ENCODE assay signal across 20 mouse cellular contexts in the genomic region with DNA sequence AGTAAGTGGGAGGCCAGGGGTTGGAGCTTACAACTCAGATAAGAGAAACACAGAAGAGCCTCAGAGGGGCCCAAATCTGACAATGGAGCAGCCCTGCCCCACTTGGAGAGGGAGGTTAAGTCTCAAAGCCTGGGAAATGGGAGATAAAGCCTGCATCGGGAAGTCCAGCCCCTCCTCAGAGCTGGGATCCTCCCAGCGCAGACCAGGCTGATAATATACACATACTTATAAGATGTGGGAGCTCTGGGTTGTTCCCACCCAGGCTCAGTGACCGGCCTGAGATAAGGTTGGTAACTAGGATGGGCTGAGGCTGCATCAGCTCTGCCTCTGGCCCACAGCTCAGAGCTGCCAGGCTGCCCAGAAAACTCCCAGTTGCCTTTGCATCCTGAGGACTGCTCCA. TPM values are rescaled to one million over a fixed set of nuclear protein-coding genes. Genes with fewer than 3 reads are reported as not detected.
DNase-seq lines count a peak whose midpoint lies in the region; ATAC-seq and TF ChIP-seq lines count a peak whose summit lies in the region.
"Had no signal": no experiment of that assay in that cellular context is flagged by ENCODE, and none has a peak within 500 bp of the region (broad histone marks: within the 10 kb centered on the region; RNA-seq: fewer than 3 reads in every experiment).

No protein-coding gene starts in this region.

- intact Hi-C loops in left cerebral cortex, postnatal 25 days (cut with DNase I), result no loop called here

- peak; percentile 49 for ATAC-seq in heart, embryonic 16.5 days (replicated peaks; ENCODE audit: extremely low read depth, insufficient read depth, low FRiP score)
- ATAC-seq in liver, embryonic 15.5 days (ENCODE audit: insufficient read depth), result peak; percentile 97
- no peak for ATAC-seq in forebrain, embryonic 13.5 days
- ATAC-seq: inflammation-experienced regulatory T-cells, adult 6 months; Patski had no signal

- no peaks in the 10 kb centered on the region for H3K4me1 ChIP-seq in heart, embryonic 16.5 days (ENCODE audit: control insufficient read depth, insufficient read depth, low read length)
- H3K4me1 ChIP-seq in MEL (ENCODE audit: control insufficient read depth in 1 of 2, insufficient read depth in 2 of 2, low read length in 2 of 2), result peaks cover 3 to 13% of the 10 kb centered on the region in 2 experiments; a peak in 2 of 4 replicates
- peaks cover 30% of the 10 kb centered on the region for H3K4me1 ChIP-seq in liver, embryonic 15.5 days (replicated peaks)
- H3K4me1 ChIP-seq in forebrain, embryonic 13.5 days, result 0 out of 2 replicates have a peak, but pooled peaks cover 4% of the 10 kb centered on the region

- no peaks in the 10 kb centered on the region for H3K79me2 ChIP-seq in MEL (ENCODE audit: control insufficient read depth, insufficient read depth, low read length, poor library complexity)

- H3K27ac ChIP-seq in heart, embryonic 16.5 days (ENCODE audit: low read length), result no peak overlapping the region
- peak overlapping the region; percentile 36; the same call in 1 of the 2 replicates for H3K27ac ChIP-seq in MEL (ENCODE audit: control insufficient read depth, low read depth, low read length)
- H3K27ac ChIP-seq in liver, embryonic 15.5 days (replicated peaks), result peak overlapping the region; percentile 31
- H3K27ac ChIP-seq in forebrain, embryonic 13.5 days, result no peak overlapping the region
- H3K27ac ChIP-seq: heart, embryonic 15.5 days; macrophage had no signal

- H3K9me3 ChIP-seq in heart, embryonic 16.5 days (replicated peaks; ENCODE audit: control insufficient read depth, low read length), result no peaks in the 10 kb centered on the region
- no peaks in the 10 kb centered on the region for H3K9me3 ChIP-seq in MEL (replicated peaks; ENCODE audit: insufficient read depth, low read length)
- no peaks in the 10 kb centered on the region for H3K9me3 ChIP-seq in liver, embryonic 15.5 days (replicated peaks)
- H3K9me3 ChIP-seq in forebrain, embryonic 13.5 days (replicated peaks), result no peaks in the 10 kb centered on the region
- H3K9me3 ChIP-seq: heart, embryonic 15.5 days; hindbrain, embryonic 10.5 days had no signal

- H3K4me3 ChIP-seq in heart, embryonic 16.5 days (ENCODE audit: low read length), result no peak overlapping the region
- H3K4me3 ChIP-seq in MEL (ENCODE audit: control insufficient read depth in 1 of 2, insufficient read depth in 1 of 2, low read depth in 2 of 2, low read length in 2 of 2), result no peak overlapping the region
- no peak overlapping the region for H3K4me3 ChIP-seq in liver, embryonic 15.5 days (replicated peaks)
- no peak overlapping the region for H3K4me3 ChIP-seq in forebrain, embryonic 13.5 days
- H3K4me3 ChIP-seq: heart, embryonic 15.5 days; hindbrain, embryonic 10.5 days had no signal

- no peak overlapping the region for H3K9ac ChIP-seq in heart, embryonic 16.5 days (ENCODE audit: low read length)
- H3K9ac ChIP-seq in MEL (ENCODE audit: control insufficient read depth, low read depth, low read length, poor library complexity, severe bottlenecking), result no peak overlapping the region
- no peak overlapping the region for H3K9ac ChIP-seq in liver, embryonic 15.5 days
- no peak overlapping the region for H3K9ac ChIP-seq in forebrain, embryonic 13.5 days
- H3K9ac ChIP-seq: heart, embryonic 15.5 days; lung, embryonic 14.5 days had no signal

- TF ChIP-seq EP300 in MEL (IDR thresholded peaks at IDR 0.05; ENCODE audit: low read depth in 1 of 2, low read length in 2 of 2), result peak; percentile 41 to 49; a peak in 3 of 4 replicates

- TF ChIP-seq POLR2A in MEL (IDR thresholded peaks at IDR 0.05; ENCODE audit: control insufficient read depth in 1 of 2, insufficient read depth in 1 of 2, low read depth in 1 of 2, low read length in 2 of 2, poor library complexity in 1 of 2), result no peak

- no peaks in the 10 kb centered on the region for H3K36me3 ChIP-seq in heart, embryonic 16.5 days (ENCODE audit: control insufficient read depth, insufficient read depth)
- H3K36me3 ChIP-seq in MEL (ENCODE audit: control insufficient read depth in 1 of 2, insufficient read depth in 2 of 2, low read length in 2 of 2), result peaks cover 0 to 13% of the 10 kb centered on the region in 2 experiments; a peak in 2 of 4 replicates
- no peaks in the 10 kb centered on the region for H3K36me3 ChIP-seq in liver, embryonic 15.5 days (replicated peaks)
- H3K36me3 ChIP-seq in forebrain, embryonic 13.5 days (ENCODE audit: poor library complexity, severe bottlenecking), result no peaks in the 10 kb centered on the region
- H3K36me3 ChIP-seq: heart, embryonic 15.5 days; hindbrain, embryonic 10.5 days had no signal

- no peak overlapping the region for H3K4me2 ChIP-seq in heart, embryonic 16.5 days (ENCODE audit: low read depth, low read length)
- H3K4me2 ChIP-seq in liver, embryonic 15.5 days, result peak overlapping the region; percentile 33
- H3K4me2 ChIP-seq in forebrain, embryonic 13.5 days, result no peak overlapping the region
- H3K4me2 ChIP-seq: heart, embryonic 15.5 days; lung, embryonic 14.5 days had no signal

- no peak for TF ChIP-seq CTCF in MEL (IDR thresholded peaks at IDR 0.05 in 2 of 3, conservative IDR thresholded peaks at IDR 0.05 in 1 of 3; ENCODE audit: control insufficient read depth in 1 of 3, insufficient read depth in 1 of 3, low read depth in 2 of 3, low read length in 3 of 3, poor library complexity in 1 of 3, severe bottlenecking in 1 of 3)

- 8% methylated on average over 3 of the region's 3 CpGs for WGBS in heart, embryonic 16.5 days
- 9% methylated on average over 3 of the region's 3 CpGs for WGBS in liver, embryonic 15.5 days (ENCODE audit: insufficient replicate concordance)
- 38% methylated on average over 3 of the region's 3 CpGs for WGBS in forebrain, embryonic 13.5 days

- DNase-seq in heart, adult 9 months (ENCODE audit: low spot score in 2 of 2), result no peak
- DNase-seq in MEL (ENCODE audit: low read depth, low spot score), result peak; percentile 45
- DNase-seq in c-Kit-positive CD71-positive TER-119-positive erythroid progenitor cells, embryonic 14.5 days (ENCODE audit: low spot score), result peak; percentile 84
- no peak for DNase-seq in left cerebral cortex, postnatal 25 days (ENCODE audit: low spot score in 2 of 2)
- DNase-seq in neural tube, embryonic 10.5 days (ENCODE audit: extremely low spot score, low spot score), result no peak
- DNase-seq: adrenal gland, postnatal 36 days; B cell, adult 2 months; cerebellum, postnatal 10 days; left cerebral cortex, postnatal 4 days; lung, embryonic 14.5 days; right cerebral cortex, postnatal 25 days; thymus, adult 2 months had no signal

- TF ChIP-seq RAD21 in MEL (IDR thresholded peaks at IDR 0.05; ENCODE audit: low read depth, low read length), result no peak

- H3K27me3 ChIP-seq in heart, embryonic 16.5 days (ENCODE audit: control insufficient read depth, insufficient read depth, low read length), result 0 out of 2 replicates have a peak, but pooled peaks cover 4% of the 10 kb centered on the region
- no peaks in the 10 kb centered on the region; a peak in 1 of 4 replicates for H3K27me3 ChIP-seq in MEL (ENCODE audit: control insufficient read depth in 1 of 2, insufficient read depth in 2 of 2, low read length in 2 of 2)
- H3K27me3 ChIP-seq in liver, embryonic 15.5 days, result peaks cover 43% of the 10 kb centered on the region
- peaks cover 18% of the 10 kb centered on the region; the same call in 1 of the 2 replicates for H3K27me3 ChIP-seq in forebrain, embryonic 13.5 days

TF ChIP-seq in MEL, 35 proteins besides CTCF, POLR2A, EP300 and RAD21:
- TF ChIP-seq TBP (IDR thresholded peaks at IDR 0.05; ENCODE audit: low read depth, low read length) (0 out of 2 replicates have a peak, but pooled peaks have one; percentile 53), RCOR1 (IDR thresholded peaks at IDR 0.05; ENCODE audit: low read depth, low read length) (peak; percentile 32; the same call in 1 of the 2 replicates), ELF1 (IDR thresholded peaks at IDR 0.05; ENCODE audit: low read depth, low read length) (no peak), SMC3 (IDR thresholded peaks at IDR 0.05; ENCODE audit: low read depth, low read length) (no peak), GATA1 (IDR thresholded peaks at IDR 0.05; ENCODE audit: low read depth, low read length) (peak; percentile 43; the same call in 1 of the 2 replicates)

RNA-seq across cellular contexts. Expression of gene Tpbgl, which starts 15.2 kb away (rescaled TPM):
- polyA plus RNA-seq in heart, embryonic 16.5 days (2015; fragmentation: Nextera tagmentation; extraction: Ambion mirVana), result 2.5 TPM in 2 replicates
- total RNA-seq in MEL (2012; rRNA removed), result not detected in 2 replicates
- polyA plus RNA-seq in MEL (2012; ENCODE audit: insufficient read depth in 1 of 2, insufficient read length in 2 of 2, low read depth in 1 of 2, low replicate concordance in 2 of 2, missing spikeins in 1 of 2), result not detected
- 0.41 and 0.44 TPM in 2 replicates for polyA plus RNA-seq in liver, embryonic 15.5 days (2015; fragmentation: Nextera tagmentation; extraction: Ambion mirVana)
- 1 to 10 TPM; 3.7 to 5.2 TPM for total RNA-seq in left cerebral cortex, postnatal 25 days (2021)
- polyA plus RNA-seq in forebrain, embryonic 13.5 days (2015; fragmentation: Nextera tagmentation; extraction: Ambion mirVana), result 0.22 and 0.29 TPM in 2 replicates

Comparison
In these comparisons a context has a peak if more than half of its experiments do, and no peak if none do; other contexts are left out.
1. H3K27ac ChIP-seq: peak in MEL (single experiment) and liver, embryonic 15.5 days (single experiment); none in heart, embryonic 16.5 days (single experiment) and forebrain, embryonic 13.5 days (single experiment).
2. DNase-seq: peak in MEL (single experiment) and c-Kit-positive CD71-positive TER-119-positive erythroid progenitor cells, embryonic 14.5 days (single experiment); none in heart, adult 9 months (0 of 2), left cerebral cortex, postnatal 25 days (0 of 2) and neural tube, embryonic 10.5 days (single experiment).